In the genomic region with DNA sequence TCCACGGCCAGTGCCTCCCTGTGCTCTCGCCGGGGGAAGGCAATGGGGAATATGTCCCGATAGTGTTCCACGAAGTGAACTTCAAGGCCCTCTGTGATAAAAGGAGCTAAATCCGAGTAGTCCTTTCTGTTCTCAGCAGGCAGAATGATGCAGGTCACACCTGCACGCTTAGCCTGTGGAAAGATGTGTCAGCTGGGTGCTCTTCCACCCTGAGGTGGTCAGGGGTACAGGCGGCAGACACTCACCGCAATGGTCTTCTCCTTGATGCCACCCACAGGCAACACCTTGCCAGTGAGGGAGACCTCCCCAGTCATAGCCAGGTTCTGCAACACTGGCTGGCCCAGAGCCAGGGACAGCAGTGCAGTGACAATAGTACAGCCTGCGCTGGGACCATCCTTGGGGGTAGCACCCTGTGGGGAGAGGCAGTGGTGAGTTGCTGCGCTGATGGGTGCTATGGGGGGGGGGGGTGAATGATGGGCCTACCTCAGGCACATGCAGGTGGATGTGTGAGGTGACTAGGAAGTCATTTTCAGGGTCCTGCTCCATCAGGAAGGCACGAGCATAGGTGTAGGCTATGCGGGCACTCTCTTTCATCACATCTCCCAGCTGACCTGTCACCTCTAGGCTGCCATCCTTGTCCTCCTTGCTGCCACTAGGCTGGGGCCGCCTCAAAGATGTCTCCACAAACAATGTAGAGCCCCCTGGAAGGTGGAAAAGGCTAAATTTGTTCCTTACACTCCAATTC, we compare ENCODE assay signal across 8 mouse cellular contexts. TPM values are rescaled to one million over a fixed set of nuclear protein-coding genes. Genes with fewer than 3 reads are reported as not detected.
DNase-seq lines count a peak whose midpoint lies in the region; ATAC-seq and TF ChIP-seq lines count a peak whose summit lies in the region.

No protein-coding gene starts in this region.

- H3K9ac ChIP-seq in heart, embryonic 16.5 days (ENCODE audit: low read length) = peak overlapping the region; percentile 88
- peak overlapping the region; percentile 89 for H3K9ac ChIP-seq in liver, embryonic 13.5 days

- H3K4me2 ChIP-seq in heart, embryonic 16.5 days (ENCODE audit: low read depth, low read length) = peak overlapping the region; percentile 83
- peak overlapping the region; percentile 93 for H3K4me2 ChIP-seq in liver, embryonic 13.5 days

- H3K36me3 ChIP-seq in heart, embryonic 16.5 days (ENCODE audit: control insufficient read depth, insufficient read depth) = peaks cover 42% of the 10 kb centered on the region
- H3K36me3 ChIP-seq in liver, embryonic 13.5 days = peaks cover 57% of the 10 kb centered on the region

- H3K9me3 ChIP-seq in heart, embryonic 16.5 days (replicated peaks; ENCODE audit: control insufficient read depth, low read length) = no peaks in the 10 kb centered on the region
- no peaks in the 10 kb centered on the region for H3K9me3 ChIP-seq in liver, embryonic 13.5 days (replicated peaks)

- no peaks in the 10 kb centered on the region for H3K27me3 ChIP-seq in heart, embryonic 16.5 days (ENCODE audit: control insufficient read depth, insufficient read depth, low read length)
- no peaks in the 10 kb centered on the region for H3K27me3 ChIP-seq in liver, embryonic 13.5 days

- peak overlapping the region; percentile 96; the same call in 1 of the 2 replicates for H3K27ac ChIP-seq in layer of hippocampus, adult 2 months
- peak overlapping the region; percentile 11; the same call in 1 of the 2 replicates for H3K27ac ChIP-seq in heart, embryonic 16.5 days (ENCODE audit: low read length)
- H3K27ac ChIP-seq in liver, embryonic 13.5 days = peak overlapping the region; percentile 76

- H3K4me1 ChIP-seq in heart, embryonic 16.5 days (ENCODE audit: control insufficient read depth, insufficient read depth, low read length) = peaks cover 24% of the 10 kb centered on the region
- H3K4me1 ChIP-seq in liver, embryonic 13.5 days (replicated peaks) = peaks cover 62% of the 10 kb centered on the region

- no peak for DNase-seq in layer of hippocampus, adult 2 months (ENCODE audit: low spot score in 2 of 2)
- no peak for DNase-seq in layer of hippocampus, adult 11-12 months (ENCODE audit: low spot score)
- peak; percentile 68 for DNase-seq in ZHBTc4 (ENCODE audit: low read depth, low spot score)
- no peak for DNase-seq in liver, embryonic 13.5 days
- DNase-seq in frontal cortex, postnatal 10 days (ENCODE audit: low spot score in 2 of 2) = no peak
- no peak for DNase-seq in urinary bladder, postnatal 25 days (ENCODE audit: low spot score)
- no peak for DNase-seq in right cerebral cortex, postnatal 36 days (ENCODE audit: low spot score in 2 of 2)

- no peak for TF ChIP-seq CTCF in layer of hippocampus, adult 2 months (conservative IDR thresholded peaks at IDR 0.05)

- peak overlapping the region; percentile 70 for H3K4me3 ChIP-seq in layer of hippocampus, adult 2 months
- H3K4me3 ChIP-seq in heart, embryonic 16.5 days (ENCODE audit: low read length) = peak overlapping the region; percentile 80
- peak overlapping the region; percentile 77 for H3K4me3 ChIP-seq in liver, embryonic 13.5 days (replicated peaks)

- no peak for ATAC-seq in heart, embryonic 16.5 days (replicated peaks; ENCODE audit: extremely low read depth, insufficient read depth, low FRiP score)
- no peak for ATAC-seq in liver, embryonic 13.5 days (ENCODE audit: low read depth)

- WGBS in heart, embryonic 16.5 days = 25% methylated on average over 14 of the region's 14 CpGs
- WGBS in liver, embryonic 13.5 days (ENCODE audit: insufficient replicate concordance) = 16% methylated on average over 14 of the region's 14 CpGs

RNA-seq across cellular contexts. Expression of gene Rpl36, which starts 1.3 kb away (rescaled TPM):
- total RNA-seq in layer of hippocampus, adult 2 months (2021) = 100 to 1,000 TPM; 383 to 406 TPM
- polyA plus RNA-seq in heart, embryonic 16.5 days (2015; fragmentation: Nextera tagmentation; extraction: Ambion mirVana) = 1,106 and 1,159 TPM in 2 replicates
- polyA plus RNA-seq in liver, embryonic 13.5 days (2015; fragmentation: Nextera tagmentation; extraction: Ambion mirVana) = 1,217 and 1,404 TPM in 2 replicates

RNA-seq across cellular contexts. Expression of gene 2410015M20Rik, which starts 5.0 kb away (rescaled TPM):
- 100 to 1,000 TPM; 134 to 142 TPM for total RNA-seq in layer of hippocampus, adult 2 months (2021)
- 329 and 345 TPM in 2 replicates for polyA plus RNA-seq in heart, embryonic 16.5 days (2015; fragmentation: Nextera tagmentation; extraction: Ambion mirVana)
- 157 and 167 TPM in 2 replicates for polyA plus RNA-seq in liver, embryonic 13.5 days (2015; fragmentation: Nextera tagmentation; extraction: Ambion mirVana)

RNA-seq across cellular contexts. Expression of gene Lonp1, which starts 12.1 kb away (rescaled TPM):
- 10 to 100 TPM; 56.5 to 60.2 TPM for total RNA-seq in layer of hippocampus, adult 2 months (2021)
- 60.7 and 62.5 TPM in 2 replicates for polyA plus RNA-seq in heart, embryonic 16.5 days (2015; fragmentation: Nextera tagmentation; extraction: Ambion mirVana)
- 41.0 and 42.2 TPM in 2 replicates for polyA plus RNA-seq in liver, embryonic 13.5 days (2015; fragmentation: Nextera tagmentation; extraction: Ambion mirVana)

RNA-seq across cellular contexts. Expression of gene Catsperd, which starts 13.4 kb away (rescaled TPM):
- 1 to 10 TPM; 1.1 to 1.8 TPM for total RNA-seq in layer of hippocampus, adult 2 months (2021)
- polyA plus RNA-seq in heart, embryonic 16.5 days (2015; fragmentation: Nextera tagmentation; extraction: Ambion mirVana) = 0.29 and 0.31 TPM in 2 replicates
- 0.37 and 0.64 TPM in 2 replicates for polyA plus RNA-seq in liver, embryonic 13.5 days (2015; fragmentation: Nextera tagmentation; extraction: Ambion mirVana)

RNA-seq across cellular contexts. Expression of gene Safb, which starts 29.9 kb away (rescaled TPM):
- total RNA-seq in layer of hippocampus, adult 2 months (2021) = 100 to 1,000 TPM; 162 to 193 TPM
- 76.5 and 92.3 TPM in 2 replicates for polyA plus RNA-seq in heart, embryonic 16.5 days (2015; fragmentation: Nextera tagmentation; extraction: Ambion mirVana)
- polyA plus RNA-seq in liver, embryonic 13.5 days (2015; fragmentation: Nextera tagmentation; extraction: Ambion mirVana) = 44.4 and 59.7 TPM in 2 replicates

Comparison
In these comparisons a context has a peak if more than half of its experiments do, and no peak if none do; other contexts are left out.
1. H3K27ac ChIP-seq: peak in every context shown above with its lines; median percentile 96 in layer of hippocampus, adult 2 months; 76 in liver, embryonic 13.5 days; 11 in heart, embryonic 16.5 days.